Mouse (Mus musculus) liver, embryonic 14.5 days (tissue): ENCODE measurements around the gene Iqcb1. TPM values are rescaled to one million over a fixed set of nuclear protein-coding genes. Genes with fewer than 3 reads are reported as not detected.

Experiments used
- ATAC-seq: fragments of 200-750 bp; cut with Nextera tagmentation; 2 replicates; pipeline ENCODE4 v1.8.0; 2017; ENCODE audit warnings: moderate number of reproducible peaks, mild to moderate bottlenecking, moderate library complexity; ENCODE audit not compliant: insufficient read depth
- DNase-seq, 3 experiments: peaks; one replicate each; pipeline ENCODE4 v3.0.0-alpha.2; 2012 to 2013; ENCODE audit warnings: low read depth in 3 of 3, low spot score in 3 of 3
- H3K27ac ChIP-seq: fragments of 300-500 bp; sonication (generic); 2 replicates; pipeline ENCODE4 v1.5.1; 2014; ENCODE audit warnings: moderate library complexity, mild to moderate bottlenecking, control low read depth, inconsistent platforms
- H3K27me3 ChIP-seq: fragments of 300-500 bp; sonication (generic); 2 replicates; pipeline ENCODE4 v1.6.1; 2014; ENCODE audit warnings: mild to moderate bottlenecking, low read length, moderate library complexity; ENCODE audit not compliant: control insufficient read depth, insufficient read depth
- H3K36me3 ChIP-seq: fragments of 300-500 bp; sonication (generic); replicated peaks from 2 replicates; pipeline ENCODE4 v1.6.1; 2014; ENCODE audit warnings: low read depth; ENCODE audit not compliant: control insufficient read depth, insufficient read depth
- H3K4me1 ChIP-seq, 2 experiments: fragments of 200-500 bp in 1 of 2; fragments of 300-500 bp in 1 of 2; sonication (generic) in 1 of 2; replicated peaks; 2 replicates each; pipeline ENCODE4 v1.6.1; 2012 to 2014; ENCODE audit warnings: antibody characterized with exemption in 1 of 2, inconsistent platforms in 1 of 2, low read length in 1 of 2; ENCODE audit not compliant: control insufficient read depth in 2 of 2, insufficient read depth in 2 of 2
- H3K4me2 ChIP-seq: fragments of 300-500 bp; sonication (generic); 2 replicates; pipeline ENCODE4 v1.6.1; 2014; ENCODE audit warnings: low read depth, mild to moderate bottlenecking, control low read depth, moderate library complexity
- H3K4me3 ChIP-seq, 2 experiments: fragments of 200-500 bp in 1 of 2; fragments of 300-500 bp in 1 of 2; sonication (generic) in 1 of 2; 2 replicates each; pipeline ENCODE4 v1.5.1; 2012 to 2014; ENCODE audit warnings: low read depth in 2 of 2, low read length in 2 of 2, mild to moderate bottlenecking in 2 of 2, control low read depth in 1 of 2, inconsistent platforms in 1 of 2, moderate library complexity in 1 of 2; ENCODE audit not compliant: insufficient read depth in 1 of 2
- H3K9ac ChIP-seq: fragments of 300-500 bp; sonication (generic); replicated peaks from 2 replicates; pipeline ENCODE4 v1.6.1; 2014; ENCODE audit warnings: mild to moderate bottlenecking, control low read depth, moderate library complexity
- H3K9me3 ChIP-seq: fragments of 300-500 bp; sonication (generic); 2 replicates; pipeline ENCODE4 v1.6.1; 2016; ENCODE audit warnings: low read length, mixed read lengths; ENCODE audit not compliant: control insufficient read depth
- CTCF ChIP-seq: IDR thresholded peaks from 2 replicates; pipeline ENCODE4 v1.5.1; 2016; ENCODE audit warnings: antibody characterized with exemption, low read depth, control low read depth
- EP300 ChIP-seq: IDR thresholded peaks from 2 replicates; pipeline ENCODE4 v1.6.1; 2016; ENCODE audit warnings: antibody characterized with exemption, low read depth
- WGBS: fragments of 180-500 bp; shearing (Covaris S2); extraction: QIAGEN DNeasy Blood & Tissue Kit; methylation state at CpG from one replicate; pipeline ENCODE4 v1.1.7; 2014; ENCODE audit not compliant: insufficient replicate concordance; 5-methylcytosine and 5-hydroxymethylcytosine counted together
- microRNA-seq: library from miRNA; unstranded; fragments of <30 nt; microRNA quantifications from one replicate; pipeline ENCODE4, GENCODE M21; 2016
- polyA plus RNA-seq, 2 experiments: library from polyadenylated mRNA; depleted of rRNA in 1 of 2; stranded (reverse) in 1 of 2; unstranded in 1 of 2; fragments of >200 nt; fragmentation: Nextera tagmentation in 1 of 2; extraction: Ambion mirVana in 1 of 2; gene quantifications; 2 replicates each; pipeline versions ENCODE4 v1.2.1 to v1.2.3; 2012 to 2014

Gene Iqcb1
- polyA plus RNA-seq, 2 experiments = 3.1 to 6.8 TPM

DNA sequence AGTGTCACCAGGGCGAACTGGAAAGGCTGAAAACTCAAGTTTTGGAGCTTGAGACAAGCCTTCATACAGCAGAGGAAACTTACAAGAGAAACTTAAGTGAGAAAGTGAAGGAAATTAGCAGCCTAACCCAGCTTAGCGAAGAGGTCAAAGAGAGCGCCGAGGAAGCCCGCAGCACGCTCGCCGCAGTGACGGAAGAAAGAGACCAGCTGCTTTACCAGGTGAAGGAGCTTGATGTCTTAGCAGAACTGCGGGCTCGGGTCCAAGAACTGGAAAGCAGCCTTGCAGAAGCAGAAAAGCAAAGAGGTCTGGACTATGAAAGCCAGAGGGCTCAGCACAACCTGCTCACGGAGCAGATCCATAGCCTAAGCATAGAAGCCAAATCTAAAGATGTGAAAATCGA lies 84.1 kb downstream of the Iqcb1 start:
- H3K4me1 ChIP-seq = no peaks in the 10 kb centered on the region
- ATAC-seq (no peak), DNase-seq (no peak)
- TF ChIP-seq EP300 (no peak), CTCF (no peak)
- 84% methylated on average over 13 of the region's 13 CpGs for WGBS
- no peak overlapping the region for H3K4me3 ChIP-seq
- no peak overlapping the region for H3K27ac ChIP-seq
- no peak overlapping the region for H3K9ac ChIP-seq
- H3K9me3 ChIP-seq = no peaks in the 10 kb centered on the region
- no peak overlapping the region for H3K4me2 ChIP-seq
- peaks cover 17% of the 10 kb centered on the region for H3K36me3 ChIP-seq
- H3K27me3 ChIP-seq = no peaks in the 10 kb centered on the region

DNA sequence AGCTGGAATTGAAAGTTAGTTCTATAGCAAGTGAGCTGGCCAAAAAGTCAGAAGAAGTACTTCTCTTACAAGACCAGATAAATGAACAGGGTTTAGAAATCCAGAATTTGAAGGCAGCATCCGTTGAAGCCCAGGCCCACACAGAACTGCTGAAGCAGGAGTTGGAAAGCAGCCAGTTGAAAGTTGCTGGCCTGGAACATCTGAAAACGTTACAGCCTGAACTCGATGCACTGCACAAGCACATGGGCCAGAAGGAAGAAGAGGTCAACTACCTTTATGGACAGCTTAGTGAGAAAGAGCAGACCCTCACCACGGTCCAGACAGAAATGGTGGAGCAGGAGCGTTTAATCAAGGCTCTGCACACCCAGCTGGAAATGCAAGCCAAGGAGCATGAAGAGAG lies 86.0 kb downstream of the Iqcb1 start:
- TF ChIP-seq EP300 (no peak), CTCF (no peak)
- no peak for DNase-seq
- Histone ChIP-seq H3K9ac (no peak overlapping the region), H3K27me3 (no peaks in the 10 kb centered on the region), H3K4me2 (no peak overlapping the region), H3K9me3 (no peaks in the 10 kb centered on the region), H3K27ac (no peak overlapping the region), H3K4me1 (no peaks in the 10 kb centered on the region), H3K4me3 (no peak overlapping the region), H3K36me3 (peaks cover 19% of the 10 kb centered on the region)
- 76% methylated on average over 5 of the region's 5 CpGs for WGBS
- no peak for ATAC-seq

DNA sequence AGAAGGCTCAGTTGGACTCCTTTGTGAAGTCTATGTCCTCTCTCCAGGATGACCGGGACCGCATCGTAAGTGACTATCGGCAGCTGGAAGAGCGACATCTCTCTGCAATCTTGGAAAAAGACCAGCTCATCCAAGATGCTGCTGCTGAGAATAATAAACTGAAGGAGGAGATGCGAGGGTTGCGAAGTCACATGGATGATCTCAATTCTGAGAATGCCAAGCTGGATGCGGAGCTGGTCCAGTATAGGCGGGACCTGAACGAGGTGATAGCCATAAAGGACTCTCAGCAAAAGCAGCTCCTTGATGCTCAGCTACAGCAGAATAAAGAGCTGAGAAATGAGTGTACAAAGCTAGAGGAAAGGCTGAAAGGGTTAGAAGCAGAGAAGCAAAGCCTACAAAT lies 90.3 kb downstream of the Iqcb1 start:
- Histone ChIP-seq H3K4me3 (no peak overlapping the region), H3K36me3 (peaks cover 14% of the 10 kb centered on the region), H3K27me3 (no peaks in the 10 kb centered on the region), H3K27ac (no peak overlapping the region), H3K9me3 (no peaks in the 10 kb centered on the region), H3K4me2 (no peak overlapping the region), H3K9ac (no peak overlapping the region), H3K4me1 (no peaks in the 10 kb centered on the region)
- TF ChIP-seq CTCF = no peak
- no peak for ATAC-seq
- no peak for DNase-seq
- WGBS = 91% methylated on average over 10 of the region's 10 CpGs

DNA sequence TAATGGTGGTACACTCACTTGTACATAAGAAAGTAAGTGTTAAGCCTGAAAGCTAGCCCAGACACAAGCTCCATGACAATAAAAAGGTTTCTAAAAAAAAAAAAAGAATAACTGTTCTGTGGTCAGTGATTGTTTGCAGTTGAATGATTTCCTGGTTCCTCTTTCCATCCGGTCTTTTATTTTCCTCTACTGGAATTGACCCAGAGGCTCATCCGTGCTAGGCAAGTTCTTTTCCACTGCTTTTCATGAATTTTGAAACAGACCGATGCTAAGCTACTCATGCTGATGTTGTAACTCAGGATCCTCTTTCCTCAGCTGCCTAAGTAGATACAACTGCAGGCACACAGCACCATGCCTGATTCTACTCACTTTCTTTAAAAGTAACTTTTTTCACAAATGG lies 92.2 kb downstream of the Iqcb1 start:
- Histone ChIP-seq H3K4me3 (no peak overlapping the region), H3K9me3 (no peaks in the 10 kb centered on the region), H3K4me1 (no peaks in the 10 kb centered on the region), H3K36me3 (peaks cover 11% of the 10 kb centered on the region), H3K27me3 (no peaks in the 10 kb centered on the region), H3K9ac (no peak overlapping the region), H3K27ac (no peak overlapping the region), H3K4me2 (no peak overlapping the region)
- WGBS = 64% methylated on average over 3 of the region's 3 CpGs
- no peak for TF ChIP-seq CTCF
- TF ChIP-seq EP300 = no peak
- DNase-seq = no peak
- ATAC-seq = no peak

DNA sequence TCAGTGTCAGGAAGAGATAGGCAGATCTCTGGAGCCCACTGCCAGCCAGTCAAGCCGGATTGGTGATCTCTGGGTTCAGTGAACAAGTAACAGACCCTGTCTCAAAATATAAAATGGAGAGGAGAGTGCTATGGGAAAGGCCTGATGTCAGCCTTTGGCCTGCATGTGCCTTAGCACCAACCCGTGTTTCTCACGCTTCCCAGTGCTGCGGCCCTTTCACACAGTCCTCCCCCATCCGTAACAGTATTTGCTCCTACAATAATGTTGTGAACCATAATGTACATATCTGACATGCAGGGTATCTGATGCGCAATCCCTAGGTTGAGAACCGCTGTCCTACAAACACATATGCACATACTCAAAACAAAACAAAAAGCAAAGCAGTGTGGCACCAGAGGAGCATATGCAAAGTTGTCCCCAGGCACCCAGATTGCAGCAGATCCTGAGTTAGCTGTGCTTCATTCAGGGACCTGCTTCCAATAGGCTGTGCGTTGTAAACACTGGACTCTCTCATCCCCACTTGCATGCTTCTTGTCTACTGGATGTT lies 93.0 kb downstream of the Iqcb1 start:
- Histone ChIP-seq H3K36me3 (peaks cover 11% of the 10 kb centered on the region), H3K27ac (no peak overlapping the region), H3K9ac (no peak overlapping the region), H3K4me1 (no peaks in the 10 kb centered on the region), H3K9me3 (no peaks in the 10 kb centered on the region), H3K4me2 (no peak overlapping the region), H3K4me3 (no peak overlapping the region), H3K27me3 (no peaks in the 10 kb centered on the region)
- 78% methylated on average over 8 of the region's 8 CpGs for WGBS
- TF ChIP-seq CTCF (no peak), EP300 (no peak)
- DNase-seq (no peak), ATAC-seq (no peak)

DNA sequence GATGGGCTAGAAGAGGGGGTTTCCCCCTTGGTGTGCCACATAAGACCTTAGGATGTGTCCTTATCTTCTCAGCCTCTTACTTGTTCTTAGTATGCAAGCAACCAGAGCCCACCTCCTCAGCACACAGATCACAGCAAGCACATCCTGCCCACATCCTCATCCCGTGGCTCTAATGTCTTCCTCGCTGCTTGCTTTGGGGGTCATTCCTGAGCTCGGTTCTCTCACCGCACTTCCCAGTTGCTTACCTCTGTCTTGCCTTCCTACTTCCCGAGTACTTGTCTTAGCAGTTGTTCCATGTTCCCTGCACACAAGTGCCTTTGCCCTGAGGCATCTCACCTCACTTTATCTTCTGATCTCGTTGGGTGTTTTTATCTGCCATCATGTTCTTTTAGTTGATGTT lies 93.8 kb downstream of the Iqcb1 start:
- no peak overlapping the region for H3K9ac ChIP-seq
- H3K4me3 ChIP-seq = no peak overlapping the region
- H3K36me3 ChIP-seq = peaks cover 12% of the 10 kb centered on the region
- H3K9me3 ChIP-seq = no peaks in the 10 kb centered on the region
- ATAC-seq (no peak), DNase-seq (no peak)
- no peak for TF ChIP-seq EP300
- no peak for TF ChIP-seq CTCF
- H3K27me3 ChIP-seq = no peaks in the 10 kb centered on the region
- WGBS = 71% methylated on average over 6 of the region's 6 CpGs
- H3K4me1 ChIP-seq = no peaks in the 10 kb centered on the region
- H3K4me2 ChIP-seq = no peak overlapping the region
- no peak overlapping the region for H3K27ac ChIP-seq

Small RNA genes lying within 50 kb of the gene (microRNA-seq; reads per million reads assigned to microRNA genes)
- gene Gm22617 = not detected

Other genes starting within 250 kb of the Iqcb1 start
- gene Cd86, start 162.3 kb upstream of the Iqcb1 start, polyA plus RNA-seq (2012; rRNA removed) = 2.6 and 4.8 TPM in 2 replicates
- 7.1 and 7.7 TPM in 2 replicates for gene Cd86, start 162.3 kb upstream of the Iqcb1 start, polyA plus RNA-seq (2014; fragmentation: Nextera tagmentation; extraction: Ambion mirVana)
- 0.03 and 0.04 TPM in 2 replicates for gene Ildr1, start 134.4 kb upstream of the Iqcb1 start, polyA plus RNA-seq (2012; rRNA removed)
- 0.05 and 0.08 TPM in 2 replicates for gene Ildr1, start 134.4 kb upstream of the Iqcb1 start, polyA plus RNA-seq (2014; fragmentation: Nextera tagmentation; extraction: Ambion mirVana)
- 1.5 and 3.2 TPM in 2 replicates for gene Slc15a2, start 43.4 kb upstream of the Iqcb1 start, polyA plus RNA-seq (2012; rRNA removed)
- 0.32 and 2.8 TPM in 2 replicates for gene Slc15a2, start 43.4 kb upstream of the Iqcb1 start, polyA plus RNA-seq (2014; fragmentation: Nextera tagmentation; extraction: Ambion mirVana)
- 0.22 and 0.37 TPM in 2 replicates for gene Eaf2, start 46.6 kb downstream of the Iqcb1 start, polyA plus RNA-seq (2012; rRNA removed)
- gene Eaf2, start 46.6 kb downstream of the Iqcb1 start, polyA plus RNA-seq (2014; fragmentation: Nextera tagmentation; extraction: Ambion mirVana) = 0.18 and 0.70 TPM in 2 replicates
- 9.0 and 13.3 TPM in 2 replicates for gene Golgb1, start 46.8 kb downstream of the Iqcb1 start, polyA plus RNA-seq (2012; rRNA removed)
- 22.0 and 26.4 TPM in 2 replicates for gene Golgb1, start 46.8 kb downstream of the Iqcb1 start, polyA plus RNA-seq (2014; fragmentation: Nextera tagmentation; extraction: Ambion mirVana)
- 7.3 and 12.3 TPM in 2 replicates for gene Hcls1, start 106.6 kb downstream of the Iqcb1 start, polyA plus RNA-seq (2012; rRNA removed)
- gene Hcls1, start 106.6 kb downstream of the Iqcb1 start, polyA plus RNA-seq (2014; fragmentation: Nextera tagmentation; extraction: Ambion mirVana) = 5.1 and 5.8 TPM in 2 replicates
- 0.06 TPM in 1 of 2 replicates, not detected in the other for gene Fbxo40, start 162.1 kb downstream of the Iqcb1 start, polyA plus RNA-seq (2012; rRNA removed)
- gene Fbxo40, start 162.1 kb downstream of the Iqcb1 start, polyA plus RNA-seq (2014; fragmentation: Nextera tagmentation; extraction: Ambion mirVana) = 0.04 TPM in 1 of 2 replicates, not detected in the other
- 5.9 and 8.7 TPM in 2 replicates for gene Polq, start 183.4 kb downstream of the Iqcb1 start, polyA plus RNA-seq (2012; rRNA removed)
- 9.0 and 11.3 TPM in 2 replicates for gene Polq, start 183.4 kb downstream of the Iqcb1 start, polyA plus RNA-seq (2014; fragmentation: Nextera tagmentation; extraction: Ambion mirVana)